Mouse (Mus musculus) frontal cortex, postnatal 10 days (tissue): Measurements from ENCODE around the gene C1qtnf1.
A peak's percentile ranks its signal among the peaks of the same experiment; 100 is the strongest.

Experiments
- DNase-seq, 2 experiments: peaks; one replicate each; pipeline ENCODE4 v3.0.0; 2022; ENCODE audit warnings: low spot score in 2 of 2, mixed read lengths in 1 of 2

C1qtnf1 gene

DNA sequence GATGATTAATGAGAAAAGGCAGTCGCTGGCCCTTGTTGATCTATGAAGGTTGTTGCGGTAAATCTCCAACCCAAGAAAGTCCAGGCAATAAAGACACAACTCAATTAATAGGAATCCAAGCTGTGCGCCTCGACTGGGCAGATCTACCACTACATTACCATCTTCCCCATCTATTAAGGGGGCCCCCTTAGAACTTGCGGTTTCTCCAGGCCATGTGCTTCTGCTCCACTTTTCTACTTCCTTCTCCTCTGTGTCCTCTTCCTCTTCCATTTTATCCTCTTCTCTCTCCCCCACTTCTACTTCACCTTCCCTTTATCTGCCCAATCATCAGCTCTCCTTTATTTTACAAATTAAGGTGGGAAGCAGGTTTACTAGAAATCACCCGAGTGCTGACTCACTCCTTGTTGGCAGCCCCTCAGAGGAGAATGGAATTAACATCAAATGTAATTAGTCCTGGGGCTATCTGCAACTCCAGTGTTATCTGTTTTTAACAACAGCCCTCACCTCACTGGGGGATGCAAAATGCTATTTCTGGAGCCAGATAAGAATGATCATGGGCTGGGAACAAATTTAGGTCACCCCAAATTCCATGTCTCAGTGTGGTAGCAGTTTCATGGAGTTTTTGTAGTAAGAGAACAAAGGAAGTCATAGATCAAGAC is 46.0 kb downstream of the C1qtnf1 start:
- no peak for DNase-seq

DNA sequence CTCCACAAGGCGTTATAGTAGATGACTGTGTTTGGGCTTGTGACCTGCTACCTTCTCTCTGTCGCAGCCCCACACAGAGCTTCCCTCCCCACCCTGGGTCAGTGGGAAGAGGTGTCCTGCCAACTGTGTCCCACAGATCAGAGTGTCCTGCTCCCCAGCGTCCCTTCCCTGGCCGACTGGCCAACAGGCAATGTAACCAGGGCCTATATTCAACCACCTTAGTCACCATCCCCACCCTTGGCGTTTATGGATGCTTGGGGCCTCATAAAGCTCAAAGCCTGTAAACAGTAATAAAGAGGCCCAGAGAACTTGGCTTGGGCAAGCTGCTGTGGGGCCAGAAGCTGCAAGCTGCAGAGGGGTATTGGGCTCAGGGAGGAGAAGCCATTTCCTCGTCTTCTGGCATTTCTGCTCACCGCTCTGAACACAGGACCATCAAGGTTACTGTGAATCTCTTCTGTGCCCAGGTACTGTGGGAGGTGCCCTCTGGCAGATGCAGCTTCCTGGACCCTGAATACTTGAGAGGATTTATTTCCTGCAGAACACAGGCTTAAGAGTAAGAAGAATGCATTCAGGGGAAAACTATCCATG is 47.6 kb downstream of the C1qtnf1 start:
- DNase-seq = no peak

DNA sequence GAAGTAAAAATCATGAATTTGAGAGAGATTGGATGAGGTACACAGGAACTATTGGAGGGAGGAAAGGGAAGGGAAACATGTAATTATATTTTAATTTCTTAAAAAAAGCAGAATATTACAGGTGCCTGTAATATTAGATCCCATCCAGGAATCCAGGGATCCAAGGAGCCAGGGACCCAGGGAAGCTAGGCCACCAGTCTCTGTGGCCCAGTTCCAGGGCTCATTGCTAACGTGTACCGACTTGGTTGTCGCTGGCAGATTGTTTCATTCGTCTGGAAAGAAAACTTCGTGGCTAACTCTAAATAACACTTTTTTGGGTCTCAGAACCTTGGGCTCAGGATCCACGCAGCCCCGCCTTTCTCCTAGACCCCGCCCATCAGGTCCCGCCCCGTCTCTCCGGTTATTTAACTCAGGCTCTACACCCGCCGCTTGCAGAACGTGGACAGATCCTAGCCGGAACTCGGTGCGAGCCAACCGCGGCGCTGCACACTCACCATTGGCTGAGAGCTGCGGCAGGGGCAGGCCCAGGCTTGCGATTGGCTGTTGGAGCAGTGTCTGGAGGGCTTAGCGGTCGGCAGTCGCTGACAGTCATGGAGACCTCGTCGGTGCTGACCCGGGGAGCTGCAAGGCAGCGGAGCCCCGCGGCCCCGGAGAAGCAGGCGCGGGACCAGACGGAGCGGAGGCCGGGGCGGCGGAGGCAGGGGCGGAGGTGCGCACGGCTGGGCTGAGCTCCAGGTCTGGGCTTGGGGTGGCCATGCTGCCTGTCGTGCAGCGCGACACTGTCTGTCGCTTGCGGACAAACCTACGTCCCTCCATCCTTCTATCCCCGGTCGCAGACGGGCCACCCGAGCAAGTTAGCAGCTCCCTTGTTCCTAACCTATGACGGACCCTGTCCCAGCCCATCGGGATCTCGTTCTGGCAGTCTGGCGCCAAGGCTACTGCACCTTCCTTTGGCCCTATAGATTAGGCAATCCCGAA is 48.7 kb downstream of the C1qtnf1 start, which contains the start of gene Engase:
Gene Engase (plus strand): TSS at position 434 of the 978 bp plus-strand sequence.
- peak; percentile 93 to 95 for DNase-seq

DNA sequence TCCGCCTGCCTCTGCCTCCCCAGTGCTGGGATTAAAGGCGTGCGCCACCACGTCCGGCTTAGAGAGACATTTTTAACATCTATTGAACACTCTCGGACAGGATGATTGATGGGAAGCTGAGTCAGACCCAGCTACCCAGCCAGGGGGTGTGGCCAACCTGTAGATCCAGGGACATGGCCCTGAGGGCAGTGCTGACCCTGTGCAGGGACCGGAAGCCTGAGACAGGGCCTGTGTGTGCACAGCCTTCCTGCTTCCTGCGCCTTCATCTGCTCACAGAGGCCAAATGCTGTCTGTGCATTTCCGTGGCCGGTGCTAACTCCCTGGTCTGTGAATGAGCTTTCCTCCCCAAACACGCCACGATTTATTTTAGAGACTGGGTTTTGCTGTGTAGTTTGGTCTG is 51.8 kb downstream of the C1qtnf1 start:
- DNase-seq = no peak

DNA sequence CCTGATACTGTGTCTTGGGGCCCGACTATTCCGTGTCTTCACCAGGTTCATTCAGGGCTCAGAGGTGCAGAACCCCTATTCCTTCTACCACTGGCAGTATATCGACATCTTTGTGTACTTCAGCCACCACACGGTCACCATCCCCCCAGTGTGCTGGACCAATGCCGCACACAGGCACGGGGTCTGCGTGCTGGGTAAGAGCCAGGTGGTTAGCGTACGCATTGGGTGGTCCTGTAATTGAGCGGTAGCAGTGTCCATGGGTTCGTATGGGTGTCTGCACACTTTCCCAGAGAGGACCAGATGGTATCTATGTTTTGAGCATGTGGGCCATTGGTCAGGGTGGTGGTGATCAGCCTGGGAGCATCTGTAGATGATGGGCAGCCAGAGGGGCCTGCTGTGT is 53.2 kb downstream of the C1qtnf1 start:
- DNase-seq = no peak

DNA sequence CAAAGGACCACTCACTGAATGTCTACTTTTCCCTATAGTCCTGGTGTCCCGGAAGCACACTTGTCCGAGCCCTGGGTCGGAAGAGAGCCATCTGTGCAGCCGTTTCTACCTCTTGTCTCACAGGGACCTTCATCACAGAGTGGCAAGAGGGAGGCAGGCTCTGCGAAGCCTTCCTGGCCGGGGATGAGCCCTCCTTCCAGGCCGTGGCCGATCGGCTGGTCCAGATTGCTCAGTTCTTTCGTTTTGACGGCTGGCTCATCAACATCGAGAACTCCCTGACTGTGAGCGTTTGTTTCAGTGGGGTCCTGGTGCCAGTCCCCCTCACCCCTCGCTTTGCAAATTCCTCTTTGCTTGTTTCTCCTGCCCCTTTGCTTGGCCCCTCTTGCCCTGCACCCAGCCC is 53.7 kb downstream of the C1qtnf1 start:
- DNase-seq = no peak

DNA sequence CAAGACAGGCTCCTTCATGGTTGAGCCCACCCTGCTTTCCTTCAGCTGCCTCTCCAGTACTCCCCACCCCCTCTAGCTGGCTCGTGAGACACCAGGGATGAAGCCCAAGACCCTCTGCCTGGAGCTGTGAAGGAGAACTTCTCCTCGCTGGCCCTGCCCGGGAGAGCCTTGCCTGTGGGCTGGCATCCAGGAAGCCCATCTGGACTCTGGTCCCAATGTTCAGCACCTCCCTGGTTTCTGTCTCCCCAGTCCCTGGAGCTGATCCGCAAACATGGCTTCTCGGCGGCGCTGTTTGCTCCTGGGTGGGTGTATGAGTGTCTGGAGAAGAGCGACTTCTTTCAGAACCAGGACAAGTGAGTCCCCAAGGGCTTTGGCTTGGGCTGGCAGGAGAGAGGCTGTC is 56.2 kb downstream of the C1qtnf1 start:
- DNase-seq = no peak

DNA sequence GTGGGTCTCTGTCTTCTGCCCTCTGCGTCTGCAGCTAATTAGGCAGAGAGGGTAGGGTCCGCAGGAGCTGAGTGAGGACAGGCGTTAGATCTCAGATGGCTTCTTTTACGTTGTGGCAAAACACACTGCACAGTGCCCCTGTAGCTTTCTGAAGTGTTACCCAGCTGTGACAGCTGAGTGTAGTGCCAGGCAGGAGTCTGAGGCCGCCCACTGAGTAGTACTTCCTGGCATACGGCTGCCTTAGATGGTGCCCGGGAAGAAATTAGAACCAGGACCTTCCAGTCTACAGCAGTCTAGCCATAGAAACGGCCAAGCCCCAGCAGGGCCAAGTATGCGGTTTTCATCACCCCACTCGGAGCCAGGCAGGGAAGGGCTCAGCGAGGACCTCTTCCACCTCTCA is 57.3 kb downstream of the C1qtnf1 start:
- no peak for DNase-seq

DNA sequence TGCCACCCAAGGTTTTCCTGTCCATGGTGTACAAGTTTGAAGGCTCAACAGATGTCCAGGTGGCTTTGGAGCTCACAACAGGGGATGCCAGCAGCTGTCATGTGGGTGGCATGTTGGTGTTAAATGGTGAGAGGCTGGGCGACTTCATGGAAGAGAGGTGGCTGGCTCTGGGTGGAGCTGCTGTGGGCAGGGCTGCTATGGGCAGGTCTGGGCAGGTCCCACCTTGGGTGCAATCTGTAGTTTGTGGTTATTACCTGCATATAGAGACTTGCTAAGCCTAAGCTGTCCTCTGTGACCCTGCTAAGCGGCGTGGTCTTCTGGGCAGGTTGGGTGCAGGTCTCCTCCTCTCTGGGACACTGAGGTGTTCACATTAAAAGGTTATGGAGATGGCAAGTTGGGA is 57.8 kb downstream of the C1qtnf1 start:
- DNase-seq = no peak

DNA sequence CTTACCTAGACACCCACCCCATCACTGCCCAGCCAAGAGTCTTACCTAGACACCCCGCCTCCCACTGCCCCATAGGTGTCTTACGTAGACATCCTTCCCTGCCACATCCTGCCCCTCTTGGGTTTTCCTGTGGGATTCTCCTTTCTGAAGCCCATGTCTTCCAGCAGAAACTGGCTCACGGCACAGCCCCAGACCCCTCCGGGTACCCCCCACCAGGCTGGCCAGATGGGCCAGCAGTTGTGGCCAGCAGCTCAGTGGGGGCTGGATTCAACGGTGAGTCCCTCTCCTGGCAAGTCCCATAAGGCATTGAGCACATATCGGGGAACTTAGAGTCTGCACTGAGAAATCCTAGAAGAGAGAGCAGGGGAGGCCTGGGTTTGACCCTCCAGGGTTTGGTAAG is 58.3 kb downstream of the C1qtnf1 start:
- no peak for DNase-seq

DNA sequence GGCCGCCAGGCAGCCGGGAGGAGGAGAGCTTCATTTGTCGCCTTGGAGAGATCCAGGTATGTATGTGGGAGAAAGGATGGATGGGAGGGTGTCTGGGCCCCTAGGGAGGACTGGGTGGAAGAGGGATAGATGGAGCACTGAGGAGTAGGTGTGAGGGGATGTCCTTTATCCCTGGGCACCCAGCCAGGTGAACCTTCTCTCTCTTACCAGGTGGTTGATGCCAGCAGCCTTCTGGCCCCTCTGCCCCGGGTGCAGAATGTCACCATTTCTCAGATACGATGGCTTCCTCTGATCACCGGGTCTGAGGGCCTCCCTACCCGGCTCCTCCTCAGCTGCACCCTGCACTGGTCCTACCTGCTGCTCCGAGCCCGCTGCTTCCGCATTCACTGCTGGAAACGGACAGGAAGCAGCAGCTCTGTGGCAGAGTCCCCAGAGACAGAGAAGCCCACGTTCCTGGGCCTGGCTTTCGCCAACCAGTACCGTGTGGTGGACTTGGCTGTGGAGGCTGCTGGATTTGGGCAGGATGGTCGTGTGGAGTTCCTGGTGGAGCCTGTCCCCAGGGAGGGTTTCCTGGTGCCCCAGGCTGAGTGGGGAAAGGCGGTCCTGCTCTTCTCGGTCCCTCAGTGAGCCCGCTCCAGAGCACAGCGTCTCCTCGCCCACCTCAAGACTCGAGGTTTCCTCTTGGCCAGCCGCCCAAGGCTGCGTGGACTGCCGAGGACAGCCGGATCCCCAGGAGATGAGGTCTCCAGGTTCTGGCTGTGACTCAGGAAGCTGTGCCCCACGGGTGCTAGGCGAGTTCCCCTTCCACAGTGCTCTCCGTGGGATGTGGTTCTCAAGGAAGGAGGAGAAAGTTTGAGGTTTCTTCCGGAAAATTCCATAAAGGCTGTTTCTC is 59.1 kb downstream of the C1qtnf1 start:
- no peak for DNase-seq

DNA sequence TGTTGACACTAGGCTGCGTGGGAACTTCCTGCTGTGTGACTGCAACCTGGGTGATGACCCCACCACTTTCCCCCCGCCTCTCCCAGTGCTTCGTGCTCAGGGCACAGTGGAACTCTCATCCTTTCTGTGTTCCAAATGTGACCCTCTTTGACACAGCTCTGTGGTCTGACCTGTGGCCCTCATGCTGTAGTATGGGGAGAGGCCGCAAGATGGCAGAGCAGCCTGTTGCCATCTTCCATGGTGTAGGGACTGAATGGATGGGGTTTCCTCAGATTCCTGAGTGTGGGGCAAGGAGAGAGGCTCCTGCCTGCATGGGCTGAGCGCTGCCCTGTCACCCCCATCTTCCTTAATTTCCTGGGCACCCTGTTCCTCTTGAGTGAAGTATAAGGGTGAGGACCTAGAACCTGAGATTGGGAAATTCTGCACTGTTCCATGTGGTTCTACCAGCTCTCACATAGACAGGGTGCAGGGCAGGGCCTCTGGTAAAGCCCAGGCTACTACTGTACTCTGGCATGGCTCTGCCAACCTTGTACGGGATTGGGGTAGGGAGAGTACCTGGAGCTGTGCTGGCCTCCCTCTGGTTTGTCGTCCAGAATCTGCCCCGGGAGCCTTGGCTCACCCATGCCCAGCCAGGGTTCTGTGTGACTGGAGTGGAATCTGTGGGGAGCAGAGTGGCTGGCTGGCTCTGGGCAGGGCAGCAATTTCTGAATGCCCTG is 60.3 kb downstream of the C1qtnf1 start:
- DNase-seq = no peak

DNA sequence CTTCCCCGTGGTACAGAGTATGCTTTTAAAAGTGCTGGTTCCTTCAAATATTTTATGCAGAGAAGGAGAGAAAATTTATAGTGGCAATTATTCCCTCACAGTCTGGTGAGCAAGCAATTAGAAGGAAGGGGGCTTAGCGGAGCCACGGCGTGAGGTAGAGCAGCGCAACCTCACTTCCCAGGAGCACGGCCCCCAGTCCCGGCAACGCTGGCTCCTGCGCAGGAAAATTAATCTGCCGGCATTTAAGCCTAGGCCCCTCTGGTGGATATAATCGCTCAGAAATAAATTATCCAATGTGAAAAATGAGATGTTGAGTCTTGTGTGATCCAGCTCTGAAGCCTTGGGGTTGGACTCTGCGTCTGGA is 60.9 kb downstream of the C1qtnf1 start:
- no peak for DNase-seq

DNA sequence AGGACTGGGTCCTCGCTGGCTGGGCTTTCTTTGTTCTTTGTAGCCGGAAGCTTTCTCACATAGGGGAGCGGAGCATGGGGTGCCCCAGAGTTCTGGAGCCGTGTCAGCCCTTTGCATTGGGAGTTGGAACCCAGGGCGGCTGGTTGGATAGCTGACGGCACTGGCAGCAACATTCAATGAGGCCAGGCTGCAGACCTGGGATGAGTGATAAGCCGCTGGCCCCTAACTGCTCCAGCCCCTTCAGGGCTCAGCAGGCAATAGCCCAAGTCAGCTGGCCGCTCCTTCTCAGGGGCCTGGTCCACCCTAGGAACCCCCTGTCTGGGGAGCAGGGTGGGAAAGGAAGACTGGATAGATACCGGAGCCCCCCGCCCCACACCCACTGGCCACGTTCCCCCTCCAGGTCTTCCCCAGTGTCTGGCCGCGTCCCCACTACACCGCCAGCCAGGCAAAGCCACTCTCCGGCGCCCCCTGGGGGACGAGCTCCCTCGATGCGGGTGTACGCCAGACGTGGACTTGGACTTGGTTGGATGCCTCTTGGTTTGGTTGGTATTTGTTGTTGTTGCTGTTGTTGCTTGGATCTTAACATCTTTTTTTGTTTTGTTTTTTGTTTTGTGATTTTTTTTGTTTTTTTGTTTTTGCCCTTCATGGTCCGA is 62.7 kb downstream of the C1qtnf1 start:
- peak in 1 of 2 experiments; percentile 71 for DNase-seq

DNA sequence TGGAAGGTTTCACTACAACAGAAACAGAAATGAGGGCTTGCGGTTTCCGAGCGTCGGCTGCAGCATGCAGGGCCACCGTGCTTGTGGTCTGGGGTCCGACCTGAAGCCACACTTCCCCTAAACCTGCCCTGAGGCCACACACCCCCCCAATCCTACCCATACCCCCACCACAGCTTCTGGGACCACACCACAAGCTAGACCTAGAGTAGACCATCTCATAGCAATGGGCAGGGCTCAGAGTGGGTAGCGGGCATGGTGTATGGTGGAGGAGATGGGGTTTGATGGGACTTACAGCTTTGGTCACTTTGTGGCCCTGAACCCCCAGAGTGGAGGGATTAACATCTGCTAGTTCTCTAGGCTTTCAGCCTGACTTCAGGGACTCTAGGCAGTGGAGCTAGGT is 63.2 kb downstream of the C1qtnf1 start:
- no peak for DNase-seq

DNA sequence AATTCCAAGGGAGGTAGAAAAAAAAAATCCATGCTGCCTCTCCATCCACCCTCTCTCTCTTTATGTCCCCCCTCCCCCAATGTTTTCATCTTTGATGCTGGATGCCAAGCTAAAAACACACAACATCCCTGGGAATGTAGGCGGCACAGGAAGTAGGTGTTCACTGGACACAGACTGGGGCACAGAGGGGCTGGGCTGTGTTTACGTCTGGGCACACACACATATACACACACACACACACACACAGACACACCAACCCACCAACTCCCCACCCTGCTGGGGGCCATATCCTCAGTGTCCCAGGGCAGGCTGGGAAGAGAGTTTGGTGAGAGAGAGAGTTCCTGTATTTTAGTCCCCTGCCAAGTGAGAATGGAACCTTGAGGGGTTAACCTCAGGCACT is 65.5 kb downstream of the C1qtnf1 start:
- no peak for DNase-seq

DNA sequence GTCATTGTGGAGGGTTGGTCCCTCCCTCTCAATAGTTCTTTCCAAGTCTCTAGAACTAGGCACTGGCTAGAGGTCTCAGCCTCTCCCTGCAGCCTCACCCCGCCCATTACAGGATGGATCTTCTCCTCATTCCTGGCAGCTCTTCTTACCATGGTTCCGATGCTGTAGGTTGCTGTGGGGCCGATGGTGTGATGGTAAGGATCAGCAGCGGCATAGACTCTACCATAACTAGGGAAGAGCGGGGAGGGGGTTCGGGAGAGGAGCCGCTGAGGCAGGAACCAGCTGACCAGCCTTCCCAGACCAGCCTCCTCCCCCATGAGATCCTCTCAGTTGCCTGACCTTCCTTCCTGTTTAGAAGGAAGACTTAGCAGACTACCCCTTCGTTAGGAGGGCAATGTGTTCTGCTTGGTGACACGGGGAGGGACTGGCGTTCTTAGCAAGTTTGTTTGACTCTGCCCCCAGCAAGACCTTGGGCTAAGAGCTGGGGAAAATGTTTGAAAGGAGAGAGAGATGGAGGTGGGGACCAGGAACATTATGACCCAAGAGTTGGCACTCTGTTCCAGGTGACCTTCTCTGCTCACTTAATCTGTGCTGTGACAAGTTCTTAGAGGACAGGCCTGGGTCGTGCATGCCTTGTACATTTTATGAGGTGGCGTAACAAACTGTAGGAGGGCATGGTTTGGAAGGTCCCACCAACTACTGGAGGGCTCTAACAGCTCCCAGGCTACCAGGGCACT is 66.2 kb downstream of the C1qtnf1 start:
- no peak for DNase-seq

DNA sequence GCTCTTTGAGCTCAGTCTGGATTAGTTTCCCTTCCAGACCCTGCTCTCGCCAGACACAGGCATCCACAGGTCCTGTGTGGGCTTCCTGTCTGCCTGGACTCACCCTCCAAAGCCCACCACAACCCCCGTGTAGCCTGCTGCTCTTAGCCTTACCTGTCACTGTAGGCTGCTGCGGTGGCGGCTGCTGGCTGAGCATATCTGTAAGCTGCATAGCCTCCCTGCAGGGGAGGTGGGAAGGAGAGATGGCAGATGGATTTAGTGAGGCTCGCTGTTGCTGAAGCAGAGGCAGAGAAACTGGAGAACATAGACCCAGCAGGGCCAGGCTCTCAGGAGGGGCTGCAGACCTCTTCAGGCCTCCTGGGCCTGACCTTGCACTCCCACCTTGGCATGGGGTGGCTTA is 67.1 kb downstream of the C1qtnf1 start:
- no peak for DNase-seq

DNA sequence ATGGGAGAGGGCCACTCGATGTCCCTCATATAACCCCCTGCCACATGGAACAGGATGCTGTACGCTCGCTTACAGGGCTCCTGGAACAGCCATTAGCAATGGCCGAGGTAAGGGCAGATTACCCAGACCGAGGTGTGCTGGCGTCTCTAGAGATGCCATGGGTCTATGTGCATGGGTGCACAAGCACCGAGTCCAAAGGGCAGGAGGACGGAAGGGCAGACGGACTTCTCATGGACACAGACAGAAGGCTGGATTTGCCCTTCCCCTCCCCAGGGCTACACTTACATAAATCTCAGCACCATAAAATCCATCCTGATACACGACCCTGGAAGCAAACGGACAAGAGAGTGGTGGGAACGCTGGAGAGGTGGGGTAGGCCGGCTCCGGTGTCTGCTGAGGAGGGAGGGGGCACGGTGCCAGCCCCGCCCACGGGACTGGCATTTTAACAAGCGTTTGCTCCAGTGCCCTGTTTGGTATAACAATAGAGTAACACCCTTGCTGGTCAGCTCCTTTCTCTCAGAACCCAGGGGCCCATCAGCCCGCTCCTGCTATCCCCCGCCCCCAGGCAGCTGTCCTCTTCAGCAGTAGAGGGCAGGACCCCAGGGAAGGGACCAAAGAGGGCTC is 68.2 kb downstream of the C1qtnf1 start:
- no peak for DNase-seq
